In genomic region chr6:92091130-92091591, GRCm38 (mm10) we compare ENCODE assay signal across 8 mouse cellular contexts. TPM values are rescaled to one million over a fixed set of nuclear protein-coding genes. Genes with fewer than 3 reads are reported as not detected.
DNase-seq lines count a peak whose midpoint lies in the region; ATAC-seq and TF ChIP-seq lines count a peak whose summit lies in the region.

TSS of gene Nr2c2 (plus strand) at chr6:92091390.

- no peaks in the 10 kb centered on the region for H3K9me3 ChIP-seq in ES-Bruce4 (replicated peaks; ENCODE audit: control insufficient read depth, insufficient read depth, low read length, poor library complexity, severe bottlenecking)
- H3K9me3 ChIP-seq in forebrain, embryonic 13.5 days (replicated peaks) = no peaks in the 10 kb centered on the region
- H3K9me3 ChIP-seq in heart, postnatal 0 days (replicated peaks; ENCODE audit: control insufficient read depth, low read length) = no peaks in the 10 kb centered on the region
- no peaks in the 10 kb centered on the region for H3K9me3 ChIP-seq in liver, embryonic 16.5 days (replicated peaks; ENCODE audit: control insufficient read depth, low read length)
- H3K9me3 ChIP-seq in neural tube, embryonic 12.5 days = no peaks in the 10 kb centered on the region
- no peaks in the 10 kb centered on the region for H3K9me3 ChIP-seq in stomach, postnatal 0 days (ENCODE audit: control insufficient read depth, low read length)

- peak; percentile 76 for TF ChIP-seq POLR2A in ES-Bruce4 (IDR thresholded peaks at IDR 0.05; ENCODE audit: insufficient read depth, low read length)

- no peaks in the 10 kb centered on the region; the same call in 1 of the 2 replicates for H3K36me3 ChIP-seq in ES-Bruce4 (ENCODE audit: control insufficient read depth, insufficient read depth, low read length, poor library complexity, severe bottlenecking)
- no peaks in the 10 kb centered on the region for H3K36me3 ChIP-seq in forebrain, embryonic 13.5 days (ENCODE audit: poor library complexity, severe bottlenecking)
- H3K36me3 ChIP-seq in heart, postnatal 0 days (replicated peaks; ENCODE audit: control insufficient read depth, insufficient read depth, low read length) = no peaks in the 10 kb centered on the region
- no peaks in the 10 kb centered on the region for H3K36me3 ChIP-seq in liver, embryonic 16.5 days (ENCODE audit: control insufficient read depth, insufficient read depth)
- H3K36me3 ChIP-seq in neural tube, embryonic 12.5 days = no peaks in the 10 kb centered on the region
- H3K36me3 ChIP-seq in stomach, postnatal 0 days (ENCODE audit: control insufficient read depth, insufficient read depth, low read length) = no peaks in the 10 kb centered on the region

- H3K27me3 ChIP-seq in ES-Bruce4 (ENCODE audit: control insufficient read depth, insufficient read depth, low read length, poor library complexity, severe bottlenecking) = no peaks in the 10 kb centered on the region
- no peaks in the 10 kb centered on the region for H3K27me3 ChIP-seq in forebrain, embryonic 13.5 days
- H3K27me3 ChIP-seq in heart, postnatal 0 days (ENCODE audit: control insufficient read depth, insufficient read depth, low read length) = no peaks in the 10 kb centered on the region
- no peaks in the 10 kb centered on the region for H3K27me3 ChIP-seq in liver, embryonic 16.5 days (ENCODE audit: control insufficient read depth, insufficient read depth, low read depth, low read length)
- H3K27me3 ChIP-seq in neural tube, embryonic 12.5 days (replicated peaks) = no peaks in the 10 kb centered on the region
- H3K27me3 ChIP-seq in stomach, postnatal 0 days (ENCODE audit: control insufficient read depth, insufficient read depth, low read length) = no peaks in the 10 kb centered on the region

- no peak for TF ChIP-seq EP300 in ES-Bruce4 (IDR thresholded peaks at IDR 0.05; ENCODE audit: insufficient read depth, low read depth, low read length)
- TF ChIP-seq EP300 in heart, postnatal 0 days (IDR thresholded peaks at IDR 0.05; ENCODE audit: low read depth) = no peak; the same call in 1 of the 2 replicates
- TF ChIP-seq EP300 in stomach, postnatal 0 days (optimal IDR thresholded peaks at IDR 0.05) = no peak

- H3K4me1 ChIP-seq in ES-Bruce4 (ENCODE audit: control insufficient read depth, insufficient read depth, low read length) = no peaks in the 10 kb centered on the region
- H3K4me1 ChIP-seq in forebrain, embryonic 13.5 days = peaks cover 32% of the 10 kb centered on the region
- peaks cover 32% of the 10 kb centered on the region for H3K4me1 ChIP-seq in heart, postnatal 0 days (ENCODE audit: control insufficient read depth, insufficient read depth)
- peaks cover 36% of the 10 kb centered on the region for H3K4me1 ChIP-seq in liver, embryonic 16.5 days (ENCODE audit: control insufficient read depth, low read depth, low read length)
- H3K4me1 ChIP-seq in neural tube, embryonic 12.5 days = peaks cover 15% of the 10 kb centered on the region
- no peaks in the 10 kb centered on the region for H3K4me1 ChIP-seq in stomach, postnatal 0 days (replicated peaks; ENCODE audit: control insufficient read depth, insufficient read depth)

- peak within 1 kb of the TSS; percentile 95 for H3K27ac ChIP-seq in ES-Bruce4 (ENCODE audit: insufficient read depth, low read length)
- peak within 1 kb of the TSS; percentile 99 for H3K27ac ChIP-seq in forebrain, embryonic 13.5 days
- peak within 1 kb of the TSS; percentile 100 for H3K27ac ChIP-seq in heart, postnatal 0 days (ENCODE audit: low read depth)
- H3K27ac ChIP-seq in liver, embryonic 16.5 days (ENCODE audit: low read length) = peak within 1 kb of the TSS; percentile 100
- peak within 1 kb of the TSS; percentile 99 for H3K27ac ChIP-seq in neural tube, embryonic 12.5 days
- H3K27ac ChIP-seq in stomach, postnatal 0 days (replicated peaks) = peak within 1 kb of the TSS; percentile 100

- peak within 1 kb of the TSS; percentile 98 for H3K9ac ChIP-seq in ES-Bruce4 (ENCODE audit: low read depth, poor library complexity, severe bottlenecking)
- H3K9ac ChIP-seq in forebrain, embryonic 13.5 days = peak within 1 kb of the TSS; percentile 98
- H3K9ac ChIP-seq in heart, postnatal 0 days (replicated peaks; ENCODE audit: low read depth, low read length) = peak within 1 kb of the TSS; percentile 99
- H3K9ac ChIP-seq in liver, embryonic 16.5 days (ENCODE audit: low read depth, low read length) = peak within 1 kb of the TSS; percentile 99
- peak within 1 kb of the TSS; percentile 96 for H3K9ac ChIP-seq in neural tube, embryonic 12.5 days
- H3K9ac ChIP-seq in stomach, postnatal 0 days (ENCODE audit: low read length) = peak within 1 kb of the TSS; percentile 100

- TF ChIP-seq CTCF in ES-Bruce4 (IDR thresholded peaks at IDR 0.05; ENCODE audit: low read depth, low read length) = no peak
- no peak for TF ChIP-seq CTCF in heart, postnatal 0 days (IDR thresholded peaks at IDR 0.05; ENCODE audit: low read depth)
- no peak for TF ChIP-seq CTCF in stomach, postnatal 0 days (IDR thresholded peaks at IDR 0.05; ENCODE audit: low read depth)

- H3K4me3 ChIP-seq in ES-Bruce4 (ENCODE audit: low read depth, low read length) = peak within 1 kb of the TSS; percentile 82
- H3K4me3 ChIP-seq in forebrain, embryonic 13.5 days = peak within 1 kb of the TSS; percentile 92
- H3K4me3 ChIP-seq in heart, postnatal 0 days (ENCODE audit: low read depth, low read length) = peak within 1 kb of the TSS; percentile 88
- peak within 1 kb of the TSS; percentile 98 for H3K4me3 ChIP-seq in liver, embryonic 16.5 days (ENCODE audit: low read depth, low read length)
- H3K4me3 ChIP-seq in neural tube, embryonic 12.5 days = peak within 1 kb of the TSS; percentile 98
- H3K4me3 ChIP-seq in stomach, postnatal 0 days (ENCODE audit: low read depth, low read length) = peak within 1 kb of the TSS; percentile 82

- peak within 1 kb of the TSS; percentile 67 for H3K4me2 ChIP-seq in forebrain, embryonic 13.5 days
- H3K4me2 ChIP-seq in heart, postnatal 0 days (ENCODE audit: low read depth, low read length) = peak within 1 kb of the TSS; percentile 70
- peak within 1 kb of the TSS; percentile 74 for H3K4me2 ChIP-seq in liver, embryonic 16.5 days (ENCODE audit: low read depth, low read length)
- peak within 1 kb of the TSS; percentile 78 for H3K4me2 ChIP-seq in neural tube, embryonic 12.5 days (replicated peaks)
- H3K4me2 ChIP-seq in stomach, postnatal 0 days (replicated peaks; ENCODE audit: low read depth) = peak within 1 kb of the TSS; percentile 73

- under 1% methylated on average over 55 of the region's 58 CpGs for WGBS in forebrain, embryonic 13.5 days
- WGBS in heart, postnatal 0 days = under 1% methylated on average over 41 of the region's 58 CpGs
- WGBS in liver, embryonic 16.5 days (ENCODE audit: insufficient replicate concordance) = under 1% methylated on average over 57 of the region's 58 CpGs
- under 1% methylated on average over 58 of the region's 58 CpGs for WGBS in neural tube, embryonic 12.5 days
- WGBS in stomach, postnatal 0 days = under 1% methylated on average over 36 of the region's 58 CpGs

- peak; percentile 76 for ATAC-seq in cerebellum, adult (ENCODE audit: insufficient number of reproducible peaks, low FRiP score, low TSS enrichment)
- peak; percentile 75 for ATAC-seq in forebrain, embryonic 13.5 days
- ATAC-seq in heart, postnatal 0 days (ENCODE audit: insufficient read depth, low read depth) = peak; percentile 47
- ATAC-seq in liver, embryonic 16.5 days (ENCODE audit: low read depth) = peak; percentile 49
- peak; percentile 67 for ATAC-seq in neural tube, embryonic 12.5 days (ENCODE audit: low FRiP score, low read depth)
- peak; percentile 55 for ATAC-seq in stomach, postnatal 0 days (ENCODE audit: low FRiP score, low TSS enrichment)

- peak; percentile 81 for DNase-seq in heart, postnatal 0 days (ENCODE audit: low spot score)
- DNase-seq in kidney, postnatal 4 days = peak; percentile 86 to 91
- peak; percentile 83 for DNase-seq in stomach, postnatal 0 days (ENCODE audit: low spot score)

RNA-seq across cellular contexts. Expression of gene Nr2c2, which starts in this region (rescaled TPM):
- polyA plus RNA-seq in ES-Bruce4 (2011; ENCODE audit: insufficient read depth, insufficient read length, low read depth, missing spikeins) = 29.3 and 31.7 TPM in 2 replicates
- polyA plus RNA-seq in forebrain, embryonic 13.5 days (2015; fragmentation: Nextera tagmentation; extraction: Ambion mirVana) = 21.7 and 24.9 TPM in 2 replicates
- 47.0 and 48.9 TPM in 2 replicates for total RNA-seq in heart, postnatal 0 days (2014; rRNA removed; ENCODE audit: low replicate concordance)
- polyA plus RNA-seq in heart, postnatal 0 days (2015; fragmentation: Nextera tagmentation; extraction: Ambion mirVana) = 7.4 and 8.0 TPM in 2 replicates
- 3.9 and 4.3 TPM in 2 replicates for polyA plus RNA-seq in liver, embryonic 16.5 days (2015; fragmentation: Nextera tagmentation; extraction: Ambion mirVana)
- 30.4 and 31.4 TPM in 2 replicates for polyA plus RNA-seq in neural tube, embryonic 12.5 days (2016; fragmentation: Nextera tagmentation; extraction: Ambion mirVana)
- polyA plus RNA-seq in stomach, postnatal 0 days (2015; fragmentation: Nextera tagmentation; extraction: Ambion mirVana) = 6.9 and 9.0 TPM in 2 replicates

Comparison
In these comparisons a context has a peak if more than half of its experiments do, and no peak if none do; other contexts are left out.
1. Peak in every context shown above with its lines: DNase-seq, ATAC-seq, H3K4me3 ChIP-seq and H3K27ac ChIP-seq.